Mouse (Mus musculus): ENCODE data around the gene Prok2. TPM values are rescaled to one million over a fixed set of nuclear protein-coding genes. Genes with fewer than 3 reads are reported as not detected.

Gene Prok2
- total and polyA plus RNA-seq, 3 experiments: not detected

DNA sequence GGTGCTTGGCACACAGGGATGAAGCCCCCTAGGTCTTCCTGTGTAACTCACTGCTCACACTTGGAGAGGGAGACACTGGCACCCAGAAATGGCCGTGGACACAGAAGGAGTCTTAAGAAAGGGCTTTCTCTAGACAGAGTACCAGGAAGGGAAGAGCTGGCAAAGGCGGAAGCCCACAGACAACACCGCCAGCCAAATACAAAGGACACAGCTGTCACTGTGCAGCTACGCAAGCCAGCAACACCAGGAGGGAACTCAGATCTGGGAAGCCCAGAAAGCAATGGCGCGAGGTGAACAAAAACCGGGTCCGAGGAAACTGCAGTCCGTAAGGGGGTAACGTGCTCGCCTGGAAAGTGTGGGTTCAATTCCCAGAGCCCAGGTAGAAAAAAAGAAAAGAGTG lies 48.1 kb downstream of the Prok2 start:
- no peak for TF ChIP-seq SMC3 (IDR thresholded peaks at IDR 0.05; ENCODE audit: low read depth, low read length)
- H3K4me3 ChIP-seq (ENCODE audit: control insufficient read depth in 1 of 2, insufficient read depth in 1 of 2, low read depth in 2 of 2, low read length in 2 of 2): no peak overlapping the region
- H3K9ac ChIP-seq (ENCODE audit: control insufficient read depth, low read depth, low read length, poor library complexity, severe bottlenecking): no peak overlapping the region
- no peaks in the 10 kb centered on the region for H3K9me3 ChIP-seq (replicated peaks; ENCODE audit: insufficient read depth, low read length)
- no peaks in the 10 kb centered on the region for H3K36me3 ChIP-seq (ENCODE audit: control insufficient read depth in 1 of 2, insufficient read depth in 2 of 2, low read length in 2 of 2)
- no peak overlapping the region for H3K27ac ChIP-seq (ENCODE audit: control insufficient read depth, low read depth, low read length)
- H3K4me1 ChIP-seq (ENCODE audit: control insufficient read depth in 1 of 2, insufficient read depth in 2 of 2, low read length in 2 of 2): no peaks in the 10 kb centered on the region
- no peak for DNase-seq (ENCODE audit: low read depth, low spot score)
- H3K79me2 ChIP-seq (ENCODE audit: control insufficient read depth, insufficient read depth, low read length, poor library complexity): no peaks in the 10 kb centered on the region
- peaks cover 0 to 1% of the 10 kb centered on the region in 2 experiments; a peak in 1 of 4 replicates for H3K27me3 ChIP-seq (ENCODE audit: control insufficient read depth in 1 of 2, insufficient read depth in 2 of 2, low read length in 2 of 2)

DNA sequence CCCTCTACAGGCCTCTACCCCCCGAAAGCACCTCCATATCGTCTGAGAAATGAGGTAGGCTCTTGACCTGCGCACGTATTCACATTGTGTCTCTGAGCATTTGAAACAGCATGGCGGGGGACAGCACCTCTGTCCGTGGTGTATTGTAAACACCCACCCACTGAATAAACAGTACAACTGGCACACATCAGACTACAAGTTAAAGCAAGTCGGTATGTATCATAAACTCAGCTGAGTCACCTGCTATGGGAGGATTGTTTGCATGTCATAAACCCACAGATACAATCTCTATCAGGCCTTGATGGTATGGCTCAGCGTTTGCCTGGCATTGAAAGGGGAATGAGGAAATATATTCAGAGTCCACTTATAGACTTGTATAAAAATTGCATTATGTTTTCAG lies 48.9 kb downstream of the Prok2 start:
- peaks cover 0 to 1% of the 10 kb centered on the region in 2 experiments; a peak in 1 of 4 replicates for H3K27me3 ChIP-seq (ENCODE audit: control insufficient read depth in 1 of 2, insufficient read depth in 2 of 2, low read length in 2 of 2)
- no peaks in the 10 kb centered on the region for H3K79me2 ChIP-seq (ENCODE audit: control insufficient read depth, insufficient read depth, low read length, poor library complexity)
- no peaks in the 10 kb centered on the region for H3K36me3 ChIP-seq (ENCODE audit: control insufficient read depth in 1 of 2, insufficient read depth in 2 of 2, low read length in 2 of 2)
- H3K9ac ChIP-seq (ENCODE audit: control insufficient read depth, low read depth, low read length, poor library complexity, severe bottlenecking): no peak overlapping the region
- H3K4me1 ChIP-seq (ENCODE audit: control insufficient read depth in 1 of 2, insufficient read depth in 2 of 2, low read length in 2 of 2): no peaks in the 10 kb centered on the region
- TF ChIP-seq UBTF (IDR thresholded peaks at IDR 0.05; ENCODE audit: borderline replicate concordance, insufficient read depth, low read depth, low read length) (no peak), POLR2AphosphoS5 (IDR thresholded peaks at IDR 0.05; ENCODE audit: borderline replicate concordance, low read depth, low read length) (no peak), NELFE (IDR thresholded peaks at IDR 0.05; ENCODE audit: low read depth, low read length) (no peak)
- H3K4me3 ChIP-seq (ENCODE audit: control insufficient read depth in 1 of 2, insufficient read depth in 1 of 2, low read depth in 2 of 2, low read length in 2 of 2): no peak overlapping the region
- no peak overlapping the region for H3K27ac ChIP-seq (ENCODE audit: control insufficient read depth, low read depth, low read length)
- H3K9me3 ChIP-seq (replicated peaks; ENCODE audit: insufficient read depth, low read length): no peaks in the 10 kb centered on the region
- DNase-seq (ENCODE audit: low read depth, low spot score): no peak

GRCm38 (mm10) chr6:99674482-99674881 lies 51.7 kb downstream of the Prok2 start:
- no peak for TF ChIP-seq TBP (IDR thresholded peaks at IDR 0.05; ENCODE audit: low read depth, low read length)
- TF ChIP-seq USF2 (IDR thresholded peaks at IDR 0.05; ENCODE audit: borderline replicate concordance in 1 of 2, insufficient read depth in 1 of 2, low read depth in 1 of 2, low read length in 2 of 2): no peak
- no peak for TF ChIP-seq RCOR1 (IDR thresholded peaks at IDR 0.05; ENCODE audit: low read depth, low read length)
- no peak for TF ChIP-seq SIN3A (IDR thresholded peaks at IDR 0.05; ENCODE audit: low read length)
- no peak for TF ChIP-seq RAD21 (IDR thresholded peaks at IDR 0.05; ENCODE audit: low read depth, low read length)
- H3K36me3 ChIP-seq (ENCODE audit: control insufficient read depth in 1 of 2, insufficient read depth in 2 of 2, low read length in 2 of 2): no peaks in the 10 kb centered on the region
- no peaks in the 10 kb centered on the region for H3K9me3 ChIP-seq (replicated peaks; ENCODE audit: insufficient read depth, low read length)
- H3K79me2 ChIP-seq (ENCODE audit: control insufficient read depth, insufficient read depth, low read length, poor library complexity): no peaks in the 10 kb centered on the region
- no peaks in the 10 kb centered on the region for H3K27me3 ChIP-seq (ENCODE audit: control insufficient read depth in 1 of 2, insufficient read depth in 2 of 2, low read length in 2 of 2)
- H3K4me3 ChIP-seq (ENCODE audit: control insufficient read depth in 1 of 2, insufficient read depth in 1 of 2, low read depth in 2 of 2, low read length in 2 of 2): no peak overlapping the region
- no peak overlapping the region for H3K27ac ChIP-seq (ENCODE audit: control insufficient read depth, low read depth, low read length)
- H3K4me1 ChIP-seq (ENCODE audit: control insufficient read depth in 1 of 2, insufficient read depth in 2 of 2, low read length in 2 of 2): no peaks in the 10 kb centered on the region
- no peak for DNase-seq (ENCODE audit: low read depth, low spot score)
- H3K9ac ChIP-seq (ENCODE audit: control insufficient read depth, low read depth, low read length, poor library complexity, severe bottlenecking): no peak overlapping the region

DNA sequence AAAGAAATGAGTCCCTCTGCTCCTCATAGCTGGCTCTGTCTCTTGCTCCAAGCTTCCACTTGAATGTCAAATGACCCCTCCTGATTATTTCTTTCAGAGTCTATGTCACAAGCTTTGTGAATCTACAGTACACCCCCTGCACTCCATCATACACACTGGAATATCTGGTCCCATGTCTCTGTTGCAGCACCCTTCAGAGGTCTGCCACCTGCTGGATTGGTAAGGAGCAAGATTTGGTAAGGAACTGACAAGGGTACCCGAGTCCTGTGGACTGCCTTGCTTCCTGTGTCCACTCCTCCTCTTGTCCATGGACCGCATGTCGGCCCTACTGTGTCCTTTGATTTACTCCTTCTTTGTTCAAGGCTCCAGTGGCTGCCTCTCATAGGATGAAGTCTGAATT lies 54.4 kb downstream of the Prok2 start:
- H3K27me3 ChIP-seq (ENCODE audit: control insufficient read depth in 1 of 2, insufficient read depth in 2 of 2, low read length in 2 of 2): no peaks in the 10 kb centered on the region
- no peaks in the 10 kb centered on the region for H3K36me3 ChIP-seq (ENCODE audit: control insufficient read depth in 1 of 2, insufficient read depth in 2 of 2, low read length in 2 of 2)
- H3K4me1 ChIP-seq (ENCODE audit: control insufficient read depth in 1 of 2, insufficient read depth in 2 of 2, low read length in 2 of 2): no peaks in the 10 kb centered on the region
- TF ChIP-seq BHLHE40 (IDR thresholded peaks at IDR 0.05; ENCODE audit: borderline replicate concordance, low read depth, low read length): no peak
- TF ChIP-seq SMC3 (IDR thresholded peaks at IDR 0.05; ENCODE audit: low read depth, low read length): no peak
- TF ChIP-seq RAD21 (IDR thresholded peaks at IDR 0.05; ENCODE audit: low read depth, low read length): no peak
- no peak for TF ChIP-seq MYC (IDR thresholded peaks at IDR 0.05; ENCODE audit: low read depth, low read length)
- TF ChIP-seq UBTF (IDR thresholded peaks at IDR 0.05; ENCODE audit: borderline replicate concordance, insufficient read depth, low read depth, low read length): no peak
- no peak overlapping the region for H3K27ac ChIP-seq (ENCODE audit: control insufficient read depth, low read depth, low read length)
- H3K9me3 ChIP-seq (replicated peaks; ENCODE audit: insufficient read depth, low read length): no peaks in the 10 kb centered on the region
- no peak for DNase-seq (ENCODE audit: low read depth, low spot score)
- H3K4me3 ChIP-seq (ENCODE audit: control insufficient read depth in 1 of 2, insufficient read depth in 1 of 2, low read depth in 2 of 2, low read length in 2 of 2): no peak overlapping the region
- H3K79me2 ChIP-seq (ENCODE audit: control insufficient read depth, insufficient read depth, low read length, poor library complexity): no peaks in the 10 kb centered on the region
- no peak overlapping the region for H3K9ac ChIP-seq (ENCODE audit: control insufficient read depth, low read depth, low read length, poor library complexity, severe bottlenecking)

Data from MEL (cell line).